Mouse (Mus musculus): ENCODE measurements around the gene Rps6kb2.

Rps6kb2 gene

DNA sequence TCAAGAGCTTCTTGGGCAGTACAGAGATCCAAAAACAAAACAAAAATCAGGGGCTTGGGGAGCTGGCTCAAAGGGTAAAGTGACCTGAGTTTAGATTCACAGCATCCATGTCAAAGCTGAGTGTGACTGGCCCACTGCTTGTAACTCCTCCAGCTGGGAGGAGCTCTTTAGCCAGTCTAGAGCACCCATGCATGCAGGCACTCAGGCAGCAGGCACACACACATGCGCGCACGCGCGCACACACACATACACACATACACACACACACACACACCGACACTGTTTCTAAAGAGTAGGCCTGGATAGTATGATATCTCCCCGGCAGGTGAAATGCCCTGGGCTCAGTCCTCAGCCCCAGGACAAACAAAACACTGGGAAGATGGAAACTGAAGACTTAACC, 46.1 kb downstream of the Rps6kb2 start:
- DNase-seq (ENCODE audit: low spot score): no peak

DNA sequence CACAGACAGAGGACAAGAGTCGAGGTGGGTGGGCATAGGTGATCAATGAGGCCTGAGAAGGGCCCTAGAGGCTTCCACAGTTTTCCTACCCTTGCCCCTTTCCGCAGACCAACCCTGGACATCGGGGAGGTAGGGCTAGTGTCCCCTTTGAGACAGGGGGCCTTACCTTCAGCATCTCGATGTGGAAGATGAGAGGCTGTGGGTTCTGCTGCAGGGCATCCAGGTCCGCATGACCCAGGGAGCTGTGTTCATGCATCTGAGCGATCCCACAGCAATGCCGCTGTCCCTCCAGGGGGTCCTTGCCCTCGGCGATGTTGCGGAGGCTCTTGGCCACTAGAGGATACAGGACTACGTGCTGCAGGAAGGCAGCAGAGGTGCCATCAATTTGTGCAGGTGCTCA, 47.3 kb downstream of the Rps6kb2 start:
- no peak for DNase-seq (ENCODE audit: low spot score)

DNA sequence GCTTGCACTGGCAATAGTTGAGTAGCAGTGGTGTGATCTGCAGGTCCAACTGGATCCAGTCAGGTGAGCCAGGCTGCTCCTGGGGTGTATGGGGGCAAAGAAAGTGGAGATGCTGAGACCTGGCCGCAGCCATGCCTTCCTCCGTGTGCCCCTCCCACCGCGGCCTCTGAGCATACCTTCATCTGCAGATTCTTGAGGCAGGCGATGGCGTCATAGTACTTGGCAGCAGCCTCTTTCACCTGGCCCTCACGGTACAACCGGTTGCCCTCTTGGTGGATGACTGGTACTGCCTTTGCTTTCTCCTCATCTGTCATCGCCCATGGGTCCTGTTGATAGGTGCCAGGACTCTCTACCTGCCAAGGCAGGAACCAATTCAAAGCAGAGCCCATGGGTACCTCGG, 48.0 kb downstream of the Rps6kb2 start:
- no peak for DNase-seq (ENCODE audit: low spot score)

DNA sequence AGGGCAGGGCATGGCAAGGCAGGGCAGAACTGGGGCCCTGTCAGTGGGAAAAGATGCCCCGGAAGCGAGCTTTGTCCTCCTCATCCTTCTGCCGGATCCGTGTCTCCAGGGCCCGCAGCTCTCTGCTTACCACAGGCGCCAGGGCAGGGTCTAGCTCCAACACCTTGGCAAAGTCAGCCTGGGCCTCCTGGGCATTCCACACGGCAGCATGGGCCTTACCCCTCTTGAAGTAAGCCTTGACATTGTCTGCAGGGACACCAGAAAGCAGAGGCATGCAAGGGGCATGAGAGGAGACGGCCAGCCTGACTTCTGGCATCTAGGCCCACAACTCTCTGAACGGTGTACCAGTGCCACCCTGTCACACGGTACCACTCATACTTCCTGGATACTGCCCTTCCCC, 48.6 kb downstream of the Rps6kb2 start:
- DNase-seq (ENCODE audit: low spot score): no peak

DNA sequence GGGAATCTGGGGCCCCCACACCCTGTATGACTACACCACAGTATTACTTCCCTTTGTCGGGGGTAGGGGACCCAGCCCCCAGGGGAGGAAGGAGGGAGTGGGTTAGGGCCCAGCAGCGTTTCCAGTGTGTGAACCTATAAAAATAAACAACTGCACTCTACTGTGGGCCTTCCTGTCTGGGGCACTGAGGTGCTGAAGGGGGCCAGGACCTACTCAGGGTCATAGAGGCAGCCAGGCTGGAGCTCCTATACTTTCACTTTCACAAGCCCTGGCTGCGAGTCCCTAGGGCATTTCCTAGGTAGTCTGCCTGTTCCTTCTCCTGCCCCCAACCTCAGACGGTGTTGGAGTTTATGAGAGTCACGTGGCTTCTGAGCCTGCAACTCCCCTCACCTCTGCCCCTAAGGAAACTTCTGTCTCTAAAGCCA, 49.3 kb downstream of the Rps6kb2 start:
- peak; percentile 53 for DNase-seq (ENCODE audit: low spot score)

DNA sequence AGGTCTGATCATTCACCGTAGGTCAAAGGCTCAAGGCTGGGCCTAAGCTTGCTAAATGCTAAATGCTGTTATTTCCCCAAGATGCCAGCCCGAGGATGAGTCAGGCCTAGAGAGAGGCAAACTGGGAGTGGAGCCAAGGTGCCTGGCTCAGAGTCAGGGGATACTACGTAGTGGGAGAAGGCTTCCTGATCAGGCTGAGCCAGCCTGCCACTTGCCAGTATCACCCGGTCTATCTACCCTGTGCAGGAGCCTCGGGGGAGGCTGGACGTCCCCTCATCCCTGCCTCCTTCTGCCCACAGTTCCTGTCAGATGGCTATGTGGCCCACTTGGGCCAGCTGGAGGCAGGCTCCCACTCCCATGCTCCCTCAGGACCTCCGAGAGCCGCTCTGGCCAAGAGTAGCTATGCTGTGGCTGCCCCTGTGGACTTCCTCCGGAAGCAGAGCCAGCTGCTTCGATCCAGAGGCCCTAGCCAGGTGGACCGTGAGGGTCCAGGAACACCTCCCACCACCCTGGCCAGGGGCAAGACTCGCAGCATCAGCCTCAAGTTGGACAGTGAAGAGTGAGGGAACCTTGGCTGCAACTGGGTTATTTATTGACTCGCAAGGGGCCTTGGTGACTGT, 49.9 kb downstream of the Rps6kb2 start:
- DNase-seq (ENCODE audit: low spot score): peak; percentile 85

DNA sequence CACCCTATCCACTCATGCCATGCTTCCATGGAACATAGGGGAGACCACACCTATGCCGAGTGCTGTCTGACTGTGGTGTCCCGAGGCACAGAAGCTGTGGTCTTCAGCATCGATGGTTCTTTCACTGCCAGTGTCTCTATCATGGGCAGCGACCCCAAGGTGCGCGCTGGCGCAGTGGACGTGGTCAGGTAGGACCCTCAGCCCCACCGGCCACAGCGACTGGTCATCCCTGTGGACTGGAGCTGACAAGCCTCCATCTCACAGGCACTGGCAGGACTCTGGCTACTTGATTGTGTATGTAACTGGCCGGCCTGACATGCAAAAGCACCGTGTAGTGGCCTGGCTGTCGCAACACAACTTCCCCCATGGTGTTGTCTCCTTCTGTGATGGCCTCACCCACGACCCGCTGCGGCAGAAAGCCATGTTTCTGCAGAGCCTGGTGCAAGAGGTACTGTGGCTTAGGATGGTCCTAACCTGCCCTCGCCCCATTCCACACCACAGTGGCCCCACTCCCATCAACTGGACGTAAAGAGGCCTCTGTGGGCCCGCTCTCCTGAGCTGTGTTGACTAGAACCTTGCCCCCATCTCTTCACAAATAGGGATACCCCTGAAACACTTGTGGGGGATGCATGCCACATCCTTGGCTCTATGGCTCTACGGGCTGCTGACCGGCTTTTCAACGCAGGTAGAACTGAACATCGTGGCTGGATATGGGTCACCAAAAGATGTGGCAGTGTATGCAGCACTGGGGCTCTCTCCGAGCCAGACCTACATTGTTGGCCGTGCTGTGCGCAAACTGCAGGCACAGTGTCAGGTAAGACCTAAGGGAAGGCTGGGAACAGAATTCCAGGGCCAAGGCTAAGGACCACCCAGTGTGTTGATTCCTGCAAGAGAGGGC, 50.8 kb downstream of the Rps6kb2 start:
- no peak for DNase-seq (ENCODE audit: low spot score)

DNA sequence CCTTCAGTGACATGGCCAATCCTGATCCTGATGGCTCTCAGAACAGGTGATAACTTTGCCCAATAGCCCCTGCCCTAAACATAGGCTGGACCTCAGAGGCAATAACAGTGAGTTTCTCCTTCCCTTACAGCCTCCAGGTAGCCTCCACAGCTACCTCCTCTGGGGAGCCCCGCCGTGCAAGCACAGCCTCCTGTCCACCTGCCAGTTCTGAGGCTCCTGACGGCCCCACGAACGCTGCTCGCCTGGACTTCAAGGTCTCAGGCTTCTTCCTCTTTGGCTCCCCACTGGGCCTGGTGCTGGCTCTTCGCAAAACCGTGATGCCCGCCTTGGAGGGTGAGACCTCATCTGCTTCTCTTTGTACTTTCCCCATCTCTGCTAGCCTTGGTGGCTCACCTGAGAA, 54.6 kb downstream of the Rps6kb2 start:
- DNase-seq (ENCODE audit: low spot score): no peak

DNA sequence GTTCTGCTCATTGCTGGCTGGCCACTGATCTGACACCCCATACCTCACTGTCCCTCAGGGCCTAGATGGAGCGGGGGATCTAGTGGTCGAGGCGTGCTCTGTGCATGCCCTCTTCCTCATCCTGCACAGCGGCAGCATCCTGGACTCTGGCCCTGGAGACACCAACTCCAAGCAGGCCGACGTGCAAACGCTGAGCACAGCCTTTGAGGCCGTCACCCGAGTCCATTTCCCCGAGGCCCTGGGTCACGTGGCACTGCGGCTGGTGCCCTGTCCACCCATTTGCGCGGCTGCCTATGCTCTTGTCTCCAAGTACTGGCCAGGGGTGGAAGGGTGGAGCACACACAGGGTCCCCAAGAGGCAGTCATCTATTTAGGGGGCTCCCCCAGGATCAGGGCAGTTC, 56.5 kb downstream of the Rps6kb2 start:
- no peak for DNase-seq (ENCODE audit: low spot score)

DNA sequence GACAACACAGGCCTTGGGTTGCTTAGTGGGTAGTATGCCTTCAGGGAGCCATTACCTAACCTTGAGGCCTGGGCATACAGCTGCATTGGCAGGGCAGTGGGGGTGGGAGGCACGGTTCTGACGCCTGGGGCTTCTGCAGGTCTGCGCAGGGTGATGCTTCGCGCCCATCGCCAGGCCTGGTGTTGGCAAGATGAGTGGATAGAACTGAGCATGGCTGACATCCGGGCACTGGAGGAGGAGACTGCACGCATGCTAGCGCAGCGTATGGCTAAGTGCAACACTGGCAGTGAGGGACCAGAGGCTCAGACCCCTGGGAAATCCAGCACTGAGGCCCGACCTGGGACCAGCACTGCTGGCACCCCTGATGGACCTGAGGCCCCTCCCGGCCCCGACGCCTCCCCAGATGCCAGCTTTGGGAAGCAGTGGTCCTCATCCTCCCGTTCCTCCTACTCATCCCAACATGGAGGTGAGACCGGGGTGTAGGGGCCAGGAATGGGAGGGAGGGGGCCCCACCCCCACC, 58.4 kb downstream of the Rps6kb2 start:
- no peak for DNase-seq (ENCODE audit: low spot score)
